8 mouse cellular contexts compared by ENCODE assay signal in the genomic region with DNA sequence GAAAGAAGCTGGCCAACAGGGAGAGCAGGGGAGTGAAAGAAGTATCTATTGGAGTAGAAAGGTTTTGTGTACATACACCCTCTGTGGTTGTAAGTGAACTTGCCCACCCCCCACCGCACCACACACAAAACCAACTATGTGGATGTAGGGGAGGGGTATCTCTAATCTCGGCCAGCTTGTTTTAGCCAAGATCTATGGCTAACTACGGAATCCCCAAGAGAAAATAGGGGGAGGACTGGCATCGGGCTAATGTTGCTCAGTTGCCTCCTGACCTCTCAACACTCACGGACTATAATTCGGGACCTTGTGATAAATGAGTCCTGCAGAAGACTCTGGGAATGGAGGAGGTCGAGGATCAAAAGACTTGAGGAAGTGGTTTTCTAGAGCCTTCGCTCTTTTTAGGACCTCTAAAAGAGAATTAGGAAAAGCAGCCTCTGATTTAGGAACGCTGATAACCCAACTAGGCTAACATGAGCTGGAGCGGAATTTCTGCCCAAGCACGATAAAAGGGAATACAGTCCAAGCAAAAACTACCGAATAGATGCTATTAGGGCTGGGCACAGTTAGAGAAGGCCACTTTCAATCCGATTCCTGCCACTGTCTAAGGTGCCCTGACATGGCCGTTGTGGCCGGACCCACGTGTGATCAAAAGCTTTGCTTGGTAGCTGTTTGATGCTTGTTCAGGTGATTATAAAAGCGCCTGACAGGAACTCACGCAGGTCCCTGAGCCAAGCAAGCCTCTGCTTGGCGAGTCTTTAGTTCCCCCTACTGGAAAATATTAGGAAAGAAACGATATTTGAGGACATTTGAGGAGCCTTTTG. TPM values are rescaled to one million over a fixed set of nuclear protein-coding genes. Genes with fewer than 3 reads are reported as not detected.
DNase-seq lines count a peak whose midpoint lies in the region; ATAC-seq lines count a peak whose summit lies in the region.

No protein-coding gene starts in this region.

- intact Hi-C loops in heart, postnatal 14 days (cut with DNase I), result loop anchor here (1.0 to 5.0 kb wide), 2 partner anchors 185 to 1312 kb away; no protein-coding TSS in a partner anchor

- H3K36me3 ChIP-seq in forebrain, embryonic 10.5 days (replicated peaks), result no peaks in the 10 kb centered on the region
- H3K36me3 ChIP-seq in liver, embryonic 16.5 days (ENCODE audit: control insufficient read depth, insufficient read depth), result no peaks in the 10 kb centered on the region

- peaks cover 13% of the 10 kb centered on the region for H3K27me3 ChIP-seq in forebrain, embryonic 10.5 days (ENCODE audit: poor library complexity, severe bottlenecking)
- H3K27me3 ChIP-seq in liver, embryonic 16.5 days (ENCODE audit: control insufficient read depth, insufficient read depth, low read depth, low read length), result peaks cover 32% of the 10 kb centered on the region

- H3K9ac ChIP-seq in liver, embryonic 16.5 days (ENCODE audit: low read depth, low read length), result no peak overlapping the region

- peak overlapping the region; percentile 89 for H3K27ac ChIP-seq in forebrain, embryonic 10.5 days
- no peak overlapping the region for H3K27ac ChIP-seq in liver, embryonic 16.5 days (ENCODE audit: low read length)

- no peak for ATAC-seq in liver, embryonic 16.5 days (ENCODE audit: low read depth)

- under 1% methylated on average over 20 of the region's 20 CpGs for WGBS in forebrain, embryonic 10.5 days
- WGBS in liver, embryonic 16.5 days (ENCODE audit: insufficient replicate concordance), result under 1% methylated on average over 20 of the region's 20 CpGs

- H3K4me2 ChIP-seq in liver, embryonic 16.5 days (ENCODE audit: low read depth, low read length), result peak overlapping the region; percentile 46

- H3K4me3 ChIP-seq in forebrain, embryonic 10.5 days, result peak overlapping the region; percentile 70
- H3K4me3 ChIP-seq in liver, embryonic 16.5 days (ENCODE audit: low read depth, low read length), result no peak overlapping the region

- DNase-seq in gastrocnemius, adult 18-20 months (ENCODE audit: low spot score), result peak; percentile 4
- DNase-seq in gastrocnemius, adult 8-10 months (ENCODE audit: low spot score in 2 of 2), result no peak
- peak; percentile 67 for DNase-seq in forebrain, embryonic 10.5 days (ENCODE audit: extremely low spot score, low spot score)
- peak; percentile 8 to 31 for DNase-seq in heart, postnatal 14 days
- DNase-seq in kidney, postnatal 4 days, result peak; percentile 43 to 70
- peak; percentile 4 for DNase-seq in ovary, adult 18-20 months (ENCODE audit: low spot score)
- no peak for DNase-seq in T-cell, adult 2 months (ENCODE audit: low spot score)

- peaks cover 35% of the 10 kb centered on the region for H3K4me1 ChIP-seq in forebrain, embryonic 10.5 days
- H3K4me1 ChIP-seq in liver, embryonic 16.5 days (ENCODE audit: control insufficient read depth, low read depth, low read length), result no peaks in the 10 kb centered on the region; the same call in 1 of the 2 replicates

- no peaks in the 10 kb centered on the region for H3K9me3 ChIP-seq in forebrain, embryonic 10.5 days
- H3K9me3 ChIP-seq in liver, embryonic 16.5 days (replicated peaks; ENCODE audit: control insufficient read depth, low read length), result no peaks in the 10 kb centered on the region

RNA-seq across cellular contexts. Expression of a gene that starts 1.1 kb away (rescaled TPM):
- under 1 TPM; 0.21 to 0.85 TPM for total RNA-seq in gastrocnemius, adult 18-20 months (2021)
- total RNA-seq in gastrocnemius, adult 8-10 months (2022), result under 1 TPM; 0.19 to 0.99 (median 0.50) TPM
- polyA plus RNA-seq in forebrain, embryonic 10.5 days (2016; fragmentation: Nextera tagmentation; extraction: Ambion mirVana), result 14.2 and 14.4 TPM in 2 replicates
- total RNA-seq in heart, postnatal 14 days (2021), result 1 to 10 TPM; 1.9 to 2.4 TPM
- 3.3 and 3.6 TPM in 2 replicates for polyA plus RNA-seq in liver, embryonic 16.5 days (2015; fragmentation: Nextera tagmentation; extraction: Ambion mirVana)

Comparison
In these comparisons a context has a peak if more than half of its experiments do, and no peak if none do; other contexts are left out.
1. DNase-seq: peak in gastrocnemius, adult 18-20 months (single experiment), forebrain, embryonic 10.5 days (single experiment), heart, postnatal 14 days (2 of 2), kidney, postnatal 4 days (2 of 2) and ovary, adult 18-20 months (single experiment); none in gastrocnemius, adult 8-10 months (0 of 2) and T-cell, adult 2 months (single experiment).